In the genomic region with DNA sequence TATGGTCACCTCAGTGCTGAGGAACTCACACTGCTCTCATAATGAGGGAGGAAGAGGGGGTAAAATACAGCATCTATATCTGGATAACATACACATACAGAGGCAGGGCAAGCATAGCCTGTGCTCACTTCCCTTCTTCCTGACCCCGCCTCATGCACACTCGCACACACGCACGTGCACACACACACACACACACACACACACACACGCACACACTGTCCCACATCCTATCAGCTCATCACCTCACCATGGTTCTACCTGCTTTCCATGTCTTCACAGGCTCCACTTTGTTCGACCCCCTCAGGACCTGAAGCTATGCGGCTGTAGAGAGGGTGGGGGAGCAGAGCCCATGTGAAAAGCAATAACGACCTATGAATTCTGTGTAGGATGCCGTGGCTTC, we compare ENCODE assay signal across 19 mouse cellular contexts. TPM values are rescaled to one million over a fixed set of nuclear protein-coding genes. Genes with fewer than 3 reads are reported as not detected.
A peak's percentile ranks its signal among the peaks of the same experiment; 100 is the strongest.
DNase-seq lines count a peak whose midpoint lies in the region; TF ChIP-seq lines count a peak whose summit lies in the region.
"Had no signal": no experiment of that assay in that cellular context is flagged by ENCODE, and none has a peak within 500 bp of the region (broad histone marks: within the 10 kb centered on the region; RNA-seq: fewer than 3 reads in every experiment).

No protein-coding gene starts in this region.

- H3K27me3 ChIP-seq in kidney, adult 2 months (replicated peaks; ENCODE audit: control insufficient read depth, insufficient read depth, low read length) = no peaks in the 10 kb centered on the region
- H3K27me3 ChIP-seq in thymus, adult 2 months (ENCODE audit: control insufficient read depth, insufficient read depth, low read length) = no peaks in the 10 kb centered on the region
- H3K27me3 ChIP-seq in splenic B cell, adult 2 months (ENCODE audit: control insufficient read depth, insufficient read depth, low read length, poor library complexity, severe bottlenecking) = no peaks in the 10 kb centered on the region

- H3K27ac ChIP-seq in kidney, adult 2 months (ENCODE audit: insufficient read depth, low read depth, low read length) = peak overlapping the region; percentile 37; the same call in 1 of the 2 replicates
- peak overlapping the region; percentile 67 for H3K27ac ChIP-seq in thymus, adult 2 months (ENCODE audit: control insufficient read depth, insufficient read depth, low read length)
- H3K27ac ChIP-seq: heart, embryonic 15.5 days; limb, embryonic 13.5 days had no signal

- H3K4me1 ChIP-seq in kidney, adult 2 months (ENCODE audit: control insufficient read depth, insufficient read depth, low read length) = no peaks in the 10 kb centered on the region
- peaks cover 46% of the 10 kb centered on the region for H3K4me1 ChIP-seq in thymus, adult 2 months (replicated peaks; ENCODE audit: control insufficient read depth, insufficient read depth, low read length)

- no peaks in the 10 kb centered on the region; the same call in 1 of the 2 replicates for H3K36me3 ChIP-seq in kidney, adult 2 months (ENCODE audit: control insufficient read depth, insufficient read depth, low read length)
- H3K36me3 ChIP-seq in thymus, adult 2 months (ENCODE audit: control insufficient read depth, insufficient read depth, low read length) = peaks cover 57% of the 10 kb centered on the region
- no peaks in the 10 kb centered on the region for H3K36me3 ChIP-seq in splenic B cell, adult 2 months (ENCODE audit: control insufficient read depth, insufficient read depth, low read length, poor library complexity, severe bottlenecking)
- H3K36me3 ChIP-seq: heart, embryonic 15.5 days; limb, embryonic 13.5 days had no signal

- 82% methylated on average over 9 of the region's 9 CpGs for WGBS in kidney, adult 2 months
- WGBS in thymus, adult 2 months = 54% methylated on average over 9 of the region's 9 CpGs

- peak overlapping the region; percentile 13; the same call in 1 of the 2 replicates for H3K4me3 ChIP-seq in kidney, adult 2 months (ENCODE audit: insufficient read depth, low read depth, low read length)
- H3K4me3 ChIP-seq in thymus, adult 2 months (ENCODE audit: control insufficient read depth, insufficient read depth, low read length) = no peak overlapping the region
- H3K4me3 ChIP-seq: heart, embryonic 15.5 days; limb, embryonic 13.5 days had no signal

- no peak for TF ChIP-seq CTCF in kidney, adult 2 months (conservative IDR thresholded peaks at IDR 0.05; ENCODE audit: insufficient read depth, insufficient read length, low read depth, low read length)
- no peak for TF ChIP-seq CTCF in thymus, adult 2 months (IDR thresholded peaks at IDR 0.05; ENCODE audit: borderline replicate concordance, control insufficient read depth, extremely low read depth, insufficient read depth, low read length, poor library complexity)

- TF ChIP-seq POLR2A in kidney, adult 2 months (IDR thresholded peaks at IDR 0.05; ENCODE audit: low read depth, low read length) = no peak
- no peak for TF ChIP-seq POLR2A in thymus, adult 2 months (IDR thresholded peaks at IDR 0.05; ENCODE audit: control insufficient read depth, extremely low read depth, insufficient read depth, low read length, poor library complexity)

- peak; percentile 3 for DNase-seq in adrenal gland, postnatal 14 days
- no peak for DNase-seq in adrenal gland, postnatal 36 days
- DNase-seq in kidney, adult 2 months = no peak
- DNase-seq in kidney, postnatal 14 days = no peak
- DNase-seq in thymus, adult 2 months = no peak
- no peak for DNase-seq in thymus, postnatal 25 days
- DNase-seq in splenic B cell, adult 2 months (ENCODE audit: low read depth, low spot score) = peak; percentile 47
- no peak for DNase-seq in ovary, adult 18-20 months (ENCODE audit: low spot score)
- DNase-seq: cerebellum, adult 9-11 months; kidney, adult 8-10 months; right cerebral cortex, postnatal 25 days had no signal

RNA-seq across cellular contexts. Expression of a gene that starts 5.9 kb away (rescaled TPM):
- 172 and 203 TPM in 2 replicates for total RNA-seq in adrenal gland, postnatal 14 days (2021)
- total RNA-seq in adrenal gland, postnatal 36 days (2021) = 100 to 1,000 TPM; 122 to 238 TPM
- polyA plus RNA-seq in kidney, adult 2 months (2012; rRNA removed) = 91.9 and 108 TPM in 2 replicates
- polyA plus RNA-seq in thymus, adult 2 months (2012; rRNA removed) = 880 and 889 TPM in 2 replicates

RNA-seq across cellular contexts. Expression of a gene that starts 48.4 kb away (rescaled TPM):
- not detected in 2 replicates for total RNA-seq in adrenal gland, postnatal 14 days (2021)
- total RNA-seq in adrenal gland, postnatal 36 days (2021) = not detected
- not detected in 2 replicates for polyA plus RNA-seq in kidney, adult 2 months (2012; rRNA removed)
- polyA plus RNA-seq in thymus, adult 2 months (2012; rRNA removed) = not detected in 2 replicates
- total RNA-seq: adrenal gland, adult 18-20 months; left cerebral cortex, adult 18-20 months had no signal
- polyA plus RNA-seq: gonadal fat pad, adult 2 months; heart, embryonic 15.5 days; hindbrain, embryonic 16.5 days; large intestine, adult 2 months; limb, embryonic 13.5 days; stomach, embryonic 14.5 days had no signal

Comparison
In these comparisons a context has a peak if more than half of its experiments do, and no peak if none do; other contexts are left out.
1. DNase-seq: peak in adrenal gland, postnatal 14 days (single experiment) and splenic B cell, adult 2 months (single experiment); none in adrenal gland, postnatal 36 days (0 of 2), kidney, adult 2 months (single experiment), kidney, postnatal 14 days (single experiment), thymus, adult 2 months (single experiment), thymus, postnatal 25 days (single experiment) and ovary, adult 18-20 months (single experiment).